Mouse (Mus musculus): ENCODE data around the gene Kank2. TPM values are rescaled to one million over a fixed set of nuclear protein-coding genes. Genes with fewer than 3 reads are reported as not detected.
A peak's percentile ranks its signal among the peaks of the same experiment; 100 is the strongest.

The Kank2 gene
- total and polyA plus RNA-seq, 3 experiments = 7.6 to 16.3 TPM; not detected in 1

DNA sequence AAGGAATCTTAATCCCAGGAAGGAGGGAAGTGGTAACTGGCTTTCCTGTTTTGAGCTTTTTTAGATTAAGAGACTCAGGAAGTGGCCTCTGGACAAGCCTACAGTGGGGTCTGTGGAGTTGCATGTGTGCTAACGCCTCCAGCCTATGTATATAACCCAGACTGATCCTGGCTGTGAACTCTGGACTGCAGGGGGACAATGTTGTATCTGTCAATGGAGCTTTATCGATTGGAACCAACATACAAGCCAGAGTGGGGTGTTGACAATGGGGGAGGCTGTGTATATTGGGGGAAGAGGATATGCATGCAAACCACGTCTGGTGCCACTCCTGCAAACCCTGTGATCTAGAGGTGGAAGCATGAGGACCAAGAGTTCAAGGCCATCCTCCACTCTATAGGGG is 7.8 kb upstream of the Kank2 start:
- Histone ChIP-seq H3K27me3 (ENCODE audit: control insufficient read depth in 1 of 2, insufficient read depth in 2 of 2, low read length in 2 of 2) (no peaks in the 10 kb centered on the region), H3K4me1 (ENCODE audit: control insufficient read depth in 1 of 2, insufficient read depth in 2 of 2, low read length in 2 of 2) (peaks cover 0 to 3% of the 10 kb centered on the region in 2 experiments; a peak in 1 of 4 replicates), H3K27ac (ENCODE audit: control insufficient read depth, low read depth, low read length) (no peak overlapping the region), H3K4me3 (ENCODE audit: control insufficient read depth in 1 of 2, insufficient read depth in 1 of 2, low read depth in 2 of 2, low read length in 2 of 2) (no peak overlapping the region), H3K36me3 (ENCODE audit: control insufficient read depth in 1 of 2, insufficient read depth in 2 of 2, low read length in 2 of 2) (no peaks in the 10 kb centered on the region), H3K79me2 (ENCODE audit: control insufficient read depth, insufficient read depth, low read length, poor library complexity) (no peaks in the 10 kb centered on the region), H3K9me3 (replicated peaks; ENCODE audit: insufficient read depth, low read length) (no peaks in the 10 kb centered on the region), H3K9ac (ENCODE audit: control insufficient read depth, low read depth, low read length, poor library complexity, severe bottlenecking) (no peak overlapping the region)
- TF ChIP-seq KAT2A (conservative IDR thresholded peaks at IDR 0.05; ENCODE audit: low read depth, low read length) (no peak), BHLHE40 (IDR thresholded peaks at IDR 0.05; ENCODE audit: borderline replicate concordance, low read depth, low read length) (no peak), USF2 (IDR thresholded peaks at IDR 0.05; ENCODE audit: borderline replicate concordance in 1 of 2, insufficient read depth in 1 of 2, low read depth in 1 of 2, low read length in 2 of 2) (no peak), TCF12 (IDR thresholded peaks at IDR 0.05; ENCODE audit: low read depth, low read length) (no peak), NELFE (IDR thresholded peaks at IDR 0.05; ENCODE audit: low read depth, low read length) (no peak), TAL1 (IDR thresholded peaks at IDR 0.05; ENCODE audit: low read length) (no peak), SMC3 (IDR thresholded peaks at IDR 0.05; ENCODE audit: low read depth, low read length) (no peak), HCFC1 (IDR thresholded peaks at IDR 0.05; ENCODE audit: low read depth, low read length) (no peak), POLR2AphosphoS5 (IDR thresholded peaks at IDR 0.05; ENCODE audit: borderline replicate concordance, low read depth, low read length) (no peak; the same call in 1 of the 2 replicates), JUND (IDR thresholded peaks at IDR 0.05; ENCODE audit: low read depth, low read length) (no peak), MXI1 (IDR thresholded peaks at IDR 0.05; ENCODE audit: low read depth, low read length) (no peak)
- DNase-seq (ENCODE audit: low read depth, low spot score) = no peak

DNA sequence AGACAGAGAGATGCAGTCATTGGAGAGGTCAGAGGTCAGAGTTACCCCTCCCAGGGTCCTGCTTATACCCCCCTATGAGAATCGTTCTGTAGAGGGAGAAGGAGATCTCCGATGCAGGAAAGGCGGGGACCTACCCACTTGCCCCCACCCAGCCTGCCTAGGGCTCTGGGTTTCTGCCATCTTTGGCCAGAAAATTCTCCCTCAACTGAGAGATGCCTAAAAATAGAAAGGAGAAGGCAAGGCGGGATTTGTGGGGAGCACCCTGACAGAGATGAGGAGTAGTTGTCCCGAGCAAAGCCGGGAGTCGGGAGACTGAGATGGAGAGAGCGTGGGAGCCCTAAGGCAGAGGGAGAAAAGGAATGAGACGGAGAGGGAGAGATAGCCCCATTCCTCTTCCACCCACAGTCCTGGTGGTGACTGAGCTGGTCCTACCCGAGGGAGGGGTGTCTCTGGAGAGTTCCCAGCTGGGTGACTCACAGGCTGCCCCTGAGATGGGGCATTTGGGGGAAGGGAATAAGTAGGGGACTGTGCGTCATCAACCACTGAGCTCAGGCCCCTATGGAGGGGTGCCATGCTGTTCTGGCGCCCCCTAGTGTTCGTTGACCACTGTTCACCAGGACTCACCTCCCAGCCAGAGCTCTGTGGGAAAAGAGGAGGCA is 5.6 kb upstream of the Kank2 start:
- Histone ChIP-seq H3K9me3 (replicated peaks; ENCODE audit: insufficient read depth, low read length) (no peaks in the 10 kb centered on the region), H3K4me1 (ENCODE audit: control insufficient read depth in 1 of 2, insufficient read depth in 2 of 2, low read length in 2 of 2) (no peaks in the 10 kb centered on the region), H3K27ac (ENCODE audit: control insufficient read depth, low read depth, low read length) (no peak overlapping the region), H3K79me2 (ENCODE audit: control insufficient read depth, insufficient read depth, low read length, poor library complexity) (no peaks in the 10 kb centered on the region), H3K9ac (ENCODE audit: control insufficient read depth, low read depth, low read length, poor library complexity, severe bottlenecking) (peak overlapping the region; percentile 47), H3K27me3 (ENCODE audit: control insufficient read depth in 1 of 2, insufficient read depth in 2 of 2, low read length in 2 of 2) (no peaks in the 10 kb centered on the region), H3K36me3 (ENCODE audit: control insufficient read depth in 1 of 2, insufficient read depth in 2 of 2, low read length in 2 of 2) (no peaks in the 10 kb centered on the region), H3K4me3 (ENCODE audit: control insufficient read depth in 1 of 2, insufficient read depth in 1 of 2, low read depth in 2 of 2, low read length in 2 of 2) (peak overlapping the region; percentile 35 to 39; a peak in 3 of 4 replicates)
- DNase-seq (ENCODE audit: low read depth, low spot score) = peak; percentile 95
- TF ChIP-seq UBTF (IDR thresholded peaks at IDR 0.05; ENCODE audit: borderline replicate concordance, insufficient read depth, low read depth, low read length) (0 out of 2 replicates have a peak, but pooled peaks have one; percentile 76), TAL1 (IDR thresholded peaks at IDR 0.05; ENCODE audit: low read length) (no peak), BHLHE40 (IDR thresholded peaks at IDR 0.05; ENCODE audit: borderline replicate concordance, low read depth, low read length) (peak; percentile 61), ZNF384 (IDR thresholded peaks at IDR 0.05; ENCODE audit: low read depth, low read length) (no peak), ELF1 (IDR thresholded peaks at IDR 0.05; ENCODE audit: low read depth, low read length) (no peak), E2F4 (IDR thresholded peaks at IDR 0.05; ENCODE audit: borderline replicate concordance, low read depth, low read length) (0 out of 2 replicates have a peak, but pooled peaks have one; percentile 22), ZKSCAN1 (IDR thresholded peaks at IDR 0.05; ENCODE audit: low read depth, low read length) (no peak), CTCF (IDR thresholded peaks at IDR 0.05 in 2 of 3, conservative IDR thresholded peaks at IDR 0.05 in 1 of 3; ENCODE audit: control insufficient read depth in 1 of 3, insufficient read depth in 1 of 3, low read depth in 2 of 3, low read length in 3 of 3, poor library complexity in 1 of 3, severe bottlenecking in 1 of 3) (peak in 2 of 3 experiments; percentile 100), RCOR1 (IDR thresholded peaks at IDR 0.05; ENCODE audit: low read depth, low read length) (no peak), NELFE (IDR thresholded peaks at IDR 0.05; ENCODE audit: low read depth, low read length) (peak; percentile 37), HCFC1 (IDR thresholded peaks at IDR 0.05; ENCODE audit: low read depth, low read length) (peak; percentile 55; the same call in 1 of the 2 replicates), USF1 (IDR thresholded peaks at IDR 0.05; ENCODE audit: low read depth, low read length) (no peak), POLR2A (IDR thresholded peaks at IDR 0.05; ENCODE audit: control insufficient read depth in 1 of 2, insufficient read depth in 1 of 2, low read depth in 1 of 2, low read length in 2 of 2, poor library complexity in 1 of 2) (peak in 1 of 2 experiments; percentile 69; a peak in 3 of 4 replicates), MAZ (IDR thresholded peaks at IDR 0.05; ENCODE audit: low read depth, low read length) (peak; percentile 93), MYC (IDR thresholded peaks at IDR 0.05; ENCODE audit: low read depth, low read length) (peak; percentile 78; the same call in 1 of the 2 replicates), CHD2 (IDR thresholded peaks at IDR 0.05; ENCODE audit: low read length) (no peak; the same call in 1 of the 2 replicates), NRF1 (IDR thresholded peaks at IDR 0.05; ENCODE audit: insufficient read depth, low read depth, low read length, poor library complexity, severe bottlenecking) (no peak), MXI1 (IDR thresholded peaks at IDR 0.05; ENCODE audit: low read depth, low read length) (0 out of 2 replicates have a peak, but pooled peaks have one; percentile 10), SMC3 (IDR thresholded peaks at IDR 0.05; ENCODE audit: low read depth, low read length) (peak; percentile 99), JUND (IDR thresholded peaks at IDR 0.05; ENCODE audit: low read depth, low read length) (peak; percentile 61; the same call in 1 of the 2 replicates), MYB (IDR thresholded peaks at IDR 0.05; ENCODE audit: low read depth, low read length) (no peak), ZC3H11A (IDR thresholded peaks at IDR 0.05; ENCODE audit: low read depth, low read length) (peak; percentile 98), ETS1 (IDR thresholded peaks at IDR 0.05; ENCODE audit: low read depth, low read length) (no peak), POLR2AphosphoS5 (IDR thresholded peaks at IDR 0.05; ENCODE audit: borderline replicate concordance, low read depth, low read length) (no peak), KAT2A (conservative IDR thresholded peaks at IDR 0.05; ENCODE audit: low read depth, low read length) (no peak)

All from MEL (cell line).